Mouse (Mus musculus): ENCODE measurements around the gene Sult1d1. TPM values are rescaled to one million over a fixed set of nuclear protein-coding genes. Genes with fewer than 3 reads are reported as not detected.
"Not testable (repeated sequence)": the region's sequence is repeated elsewhere in the genome, so short reads cannot be mapped to it uniquely, and the experiment has no call there.

Gene Sult1d1
- total RNA-seq, 1 experiment from 2014 or later, result not detected

- not testable (repeated sequence) for ATAC-seq (replicated peaks in 1 of 2; ENCODE audit: insufficient read depth in 1 of 2, low FRiP score in 2 of 2, low TSS enrichment in 1 of 2, low read depth in 1 of 2, poor library complexity in 2 of 2, severe bottlenecking in 2 of 2)
These were observed 45.3 kb downstream of the Sult1d1 start for GRCm38 (mm10) chr5:87523561-87523960.

DNA sequence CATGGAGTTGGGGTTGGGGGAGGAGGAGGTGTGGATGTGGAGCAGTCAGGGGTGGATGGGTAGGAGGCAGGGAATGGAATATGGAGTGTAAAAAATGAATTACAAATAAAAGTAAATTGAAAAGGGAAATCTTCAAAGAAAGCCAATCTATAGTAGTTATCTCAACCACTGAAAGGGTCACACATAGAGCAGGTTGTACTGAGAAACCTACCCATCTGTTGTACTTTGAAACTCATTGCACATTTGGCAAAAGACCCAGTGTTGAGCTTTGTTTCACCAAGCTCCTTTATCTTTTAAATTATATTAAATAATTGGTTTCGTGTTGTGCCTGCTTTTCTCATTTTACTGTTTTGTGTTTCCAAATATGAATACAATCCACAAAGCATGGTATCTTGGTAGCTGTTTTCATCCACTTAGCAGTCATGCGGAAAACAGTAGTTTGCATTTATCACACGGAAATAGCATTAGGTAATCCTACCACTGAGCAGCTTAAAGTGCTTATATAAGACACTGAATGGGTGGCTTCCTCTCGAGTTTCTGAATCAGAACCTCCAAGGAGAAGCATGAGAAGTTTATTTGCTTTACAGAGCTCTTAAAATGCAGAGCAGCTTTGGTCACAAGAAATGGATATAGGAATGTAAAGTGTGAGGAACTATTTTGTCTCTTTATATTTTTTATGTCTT is 62.9 kb downstream of the Sult1d1 start:
- ATAC-seq (replicated peaks in 1 of 2; ENCODE audit: insufficient read depth in 1 of 2, low FRiP score in 2 of 2, low TSS enrichment in 1 of 2, low read depth in 1 of 2, poor library complexity in 2 of 2, severe bottlenecking in 2 of 2), result no peak

Other genes starting within 250 kb of the Sult1d1 start
- not detected in 2 replicates for gene Ugt2a3, start 231.8 kb downstream of the Sult1d1 start, total RNA-seq (2017)
- not detected in 2 replicates for gene Ugt2b38, start 144.8 kb downstream of the Sult1d1 start, total RNA-seq (2017)
- not detected in 2 replicates for gene Ugt2a2, start 86.8 kb downstream of the Sult1d1 start, total RNA-seq (2017)
- not detected in 2 replicates for gene Gm43638, start 82.2 kb downstream of the Sult1d1 start, total RNA-seq (2017)
- gene Ugt2a1, start 78.2 kb downstream of the Sult1d1 start, total RNA-seq (2017), result not detected in 2 replicates
- gene Sult1b1, start 30.8 kb downstream of the Sult1d1 start, total RNA-seq (2017), result not detected in 2 replicates
- gene Sult1e1, start 22.6 kb upstream of the Sult1d1 start, total RNA-seq (2017), result not detected in 2 replicates
- gene Csn1s1, start 97.2 kb upstream of the Sult1d1 start, total RNA-seq (2017), result not detected in 2 replicates
- not detected in 2 replicates for gene Csn2, start 130.6 kb upstream of the Sult1d1 start, total RNA-seq (2017)
- gene Csn1s2a, start 205.5 kb upstream of the Sult1d1 start, total RNA-seq (2017), result not detected in 2 replicates
- gene Csn1s2b, start 239.1 kb upstream of the Sult1d1 start, total RNA-seq (2017), result not detected in 2 replicates